Comparison of ENCODE assay signal across 10 mouse cellular contexts in the genomic region with DNA sequence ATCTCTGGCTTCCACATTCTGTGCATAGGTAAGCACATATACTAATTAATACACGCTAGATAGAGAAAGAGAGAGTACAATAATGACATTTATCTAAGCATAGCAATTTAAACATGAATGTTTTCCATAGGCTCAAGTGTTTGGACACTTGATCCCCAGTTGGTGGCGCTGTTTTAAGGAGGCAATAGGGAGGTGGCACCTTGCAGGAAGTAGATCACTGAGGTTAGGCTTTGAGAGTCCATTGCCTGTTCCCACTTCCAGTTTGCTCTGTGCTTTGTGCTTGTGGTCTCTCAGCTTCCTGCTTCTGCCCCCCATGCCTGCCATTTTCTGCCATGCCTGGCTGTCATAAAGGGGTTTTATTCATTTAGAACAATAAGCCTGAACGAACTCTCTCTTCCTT.
DNase-seq lines count a peak whose midpoint lies in the region; ATAC-seq lines count a peak whose summit lies in the region.
"Had no signal": no experiment of that assay in that cellular context is flagged by ENCODE, and none has a peak within 500 bp of the region (broad histone marks: within the 10 kb centered on the region; RNA-seq: fewer than 3 reads in every experiment).

No protein-coding gene starts in this region.

- no peak overlapping the region for H3K9ac ChIP-seq in midbrain, embryonic 14.5 days (replicated peaks; ENCODE audit: low read length)
- H3K9ac ChIP-seq: lung, embryonic 15.5 days had no signal

- H3K4me3 ChIP-seq in midbrain, embryonic 14.5 days (replicated peaks; ENCODE audit: low read depth, low read length), result no peak overlapping the region
- H3K4me3 ChIP-seq in midbrain, embryonic 10.5 days, result no peak overlapping the region
- H3K4me3 ChIP-seq: lung, embryonic 15.5 days had no signal

- H3K4me2 ChIP-seq in midbrain, embryonic 14.5 days (ENCODE audit: low read length), result no peak overlapping the region
- H3K4me2 ChIP-seq: lung, embryonic 15.5 days had no signal

- DNase-seq in embryo, embryonic 10 days (ENCODE audit: low spot score), result peak; percentile 37
- DNase-seq in embryo, embryonic 11 days, result no peak
- peak; percentile 33 for DNase-seq in midbrain, embryonic 14.5 days
- DNase-seq in midbrain, embryonic 10.5 days (ENCODE audit: low spot score), result no peak
- DNase-seq in thymus, postnatal 36 days, result peak; percentile 18 to 39
- DNase-seq in spleen, postnatal 4 days (ENCODE audit: low spot score in 2 of 2), result no peak
- DNase-seq in left cerebral cortex, adult 8-10 months (ENCODE audit: low spot score in 2 of 2), result no peak
- DNase-seq: cerebellum, adult 8-10 months had no signal

- no peaks in the 10 kb centered on the region for H3K27me3 ChIP-seq in midbrain, embryonic 14.5 days (ENCODE audit: control insufficient read depth, insufficient read depth, low read length)
- H3K27me3 ChIP-seq in midbrain, embryonic 10.5 days (ENCODE audit: low read depth, poor library complexity, severe bottlenecking), result no peaks in the 10 kb centered on the region
- H3K27me3 ChIP-seq: lung, embryonic 15.5 days had no signal

- no peaks in the 10 kb centered on the region for H3K9me3 ChIP-seq in midbrain, embryonic 14.5 days (ENCODE audit: control insufficient read depth, low read length)
- H3K9me3 ChIP-seq in midbrain, embryonic 10.5 days (replicated peaks), result no peaks in the 10 kb centered on the region
- H3K9me3 ChIP-seq: lung, embryonic 15.5 days had no signal

- H3K27ac ChIP-seq in midbrain, embryonic 14.5 days (replicated peaks; ENCODE audit: low read depth, low read length), result no peak overlapping the region
- no peak overlapping the region for H3K27ac ChIP-seq in midbrain, embryonic 10.5 days (replicated peaks)
- H3K27ac ChIP-seq: lung, embryonic 15.5 days had no signal

- ATAC-seq in midbrain, embryonic 14.5 days (ENCODE audit: low FRiP score, low TSS enrichment), result no peak
- ATAC-seq in granulocyte monocyte progenitor cell, adult 5-6 weeks (replicated peaks; ENCODE audit: poor library complexity, severe bottlenecking), result peak; percentile 75

- no peaks in the 10 kb centered on the region for H3K36me3 ChIP-seq in midbrain, embryonic 14.5 days (ENCODE audit: control insufficient read depth, insufficient read depth, low read length)
- H3K36me3 ChIP-seq in midbrain, embryonic 10.5 days, result no peaks in the 10 kb centered on the region
- H3K36me3 ChIP-seq: lung, embryonic 15.5 days had no signal

- H3K4me1 ChIP-seq in midbrain, embryonic 14.5 days (ENCODE audit: control insufficient read depth, insufficient read depth, low read length), result 0 out of 2 replicates have a peak, but pooled peaks cover 3% of the 10 kb centered on the region
- H3K4me1 ChIP-seq in midbrain, embryonic 10.5 days, result peaks cover 20% of the 10 kb centered on the region
- H3K4me1 ChIP-seq: lung, embryonic 15.5 days had no signal

- WGBS in midbrain, embryonic 14.5 days, result 58% methylated on average over 3 of the region's 3 CpGs
- 57% methylated on average over 3 of the region's 3 CpGs for WGBS in midbrain, embryonic 10.5 days

Comparison
In these comparisons a context has a peak if more than half of its experiments do, and no peak if none do; other contexts are left out.
1. DNase-seq: peak in embryo, embryonic 10 days (single experiment), midbrain, embryonic 14.5 days (single experiment) and thymus, postnatal 36 days (2 of 2); none in embryo, embryonic 11 days (single experiment), midbrain, embryonic 10.5 days (single experiment), spleen, postnatal 4 days (0 of 2) and left cerebral cortex, adult 8-10 months (0 of 2).